Mouse (Mus musculus): Measurements from ENCODE around the gene Coq9. TPM values are rescaled to one million over a fixed set of nuclear protein-coding genes. Genes with fewer than 3 reads are reported as not detected.

Gene Coq9
- total RNA-seq, 2 experiments from 2014 or later: 58.7 to 62.1 TPM

DNA sequence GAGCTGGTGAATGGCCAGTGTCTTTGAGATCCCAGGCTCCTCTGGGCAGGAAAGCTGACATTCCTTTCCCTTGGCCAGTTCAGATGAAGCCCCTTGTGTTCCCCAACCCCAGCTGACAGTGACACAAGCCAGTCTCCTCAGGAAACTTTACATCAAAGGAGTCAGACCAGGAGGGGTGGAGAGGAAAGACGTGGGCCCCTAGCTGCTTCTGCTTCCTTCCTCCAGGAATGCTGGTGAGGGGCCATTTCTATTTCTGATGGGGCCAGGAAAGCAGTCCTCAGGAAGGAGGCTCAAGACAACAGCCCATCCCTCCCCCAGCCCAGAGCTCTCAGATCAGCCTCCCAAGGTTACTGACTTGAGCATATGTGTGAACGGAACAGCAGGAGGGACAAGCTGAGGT is 54.8 kb downstream of the Coq9 start:
- DNase-seq (ENCODE audit: extremely low spot score in 1 of 2, low spot score in 2 of 2): peak in 1 of 2 experiments; percentile 54
- intact Hi-C loops (cut with DNase I): no loop called here

DNA sequence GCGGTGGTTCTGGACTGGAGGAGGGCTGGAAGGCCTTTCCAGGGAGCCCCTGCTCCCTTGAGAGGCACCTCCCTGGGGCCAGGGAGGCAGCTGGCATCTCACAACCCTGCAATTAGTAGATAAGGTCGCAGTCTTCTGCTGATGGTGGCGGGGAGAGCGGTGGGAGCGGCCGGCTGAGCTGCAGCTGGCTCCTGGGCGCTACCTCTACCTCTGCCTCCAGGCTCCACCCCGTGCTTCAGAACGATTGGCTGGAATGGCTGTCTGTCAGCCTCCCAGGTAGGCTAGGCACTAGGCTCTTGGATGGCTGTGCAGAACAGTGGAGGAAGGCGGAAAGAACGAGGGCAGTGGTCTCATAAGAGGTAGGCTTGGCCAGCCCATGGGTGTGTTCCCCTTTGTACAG is 61.1 kb downstream of the Coq9 start:
- intact Hi-C loops (cut with DNase I): no loop called here
- peak in 1 of 2 experiments; percentile 20 for DNase-seq (ENCODE audit: extremely low spot score in 1 of 2, low spot score in 2 of 2)

DNA sequence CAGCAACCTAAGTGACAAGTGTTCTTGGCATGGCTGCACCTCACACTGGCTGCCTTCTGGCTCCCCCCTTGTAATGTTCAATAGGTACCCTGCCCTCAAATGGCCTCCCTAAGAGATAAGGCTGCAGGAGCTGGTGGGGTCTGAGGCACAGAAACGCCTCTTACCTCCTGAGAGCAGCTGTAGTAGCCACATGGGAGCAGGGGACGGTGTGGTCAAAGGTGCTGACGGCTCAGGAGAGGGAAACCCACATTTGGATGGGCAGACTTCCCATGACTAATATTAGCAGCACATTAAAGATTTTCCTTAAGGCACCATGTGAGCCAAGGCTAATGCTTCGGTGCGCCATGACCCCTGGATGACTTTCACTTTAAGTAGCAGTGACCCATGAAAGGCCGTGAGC is 62.5 kb downstream of the Coq9 start:
- peak in 1 of 2 experiments; percentile 6 for DNase-seq (ENCODE audit: extremely low spot score in 1 of 2, low spot score in 2 of 2)

DNA sequence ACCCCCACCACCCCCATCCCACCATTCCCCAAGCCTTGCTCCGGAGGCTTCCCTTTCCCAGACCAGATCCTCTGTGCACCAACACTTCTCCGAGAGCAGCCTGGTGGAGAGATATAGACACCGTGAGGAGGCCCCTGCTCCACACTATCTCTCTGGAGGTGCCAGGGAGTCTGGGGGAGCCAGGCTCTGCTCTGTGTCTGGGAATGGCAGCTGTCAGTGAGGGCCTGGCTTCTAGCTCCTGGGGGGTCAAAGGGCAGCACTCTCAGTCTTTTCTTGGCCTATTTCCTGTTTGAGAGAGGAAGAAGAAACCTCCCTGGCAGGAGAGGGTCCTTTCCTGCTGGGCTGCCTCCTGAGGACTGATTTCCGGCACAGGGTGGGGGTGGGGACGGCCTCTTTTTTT is 62.9 kb downstream of the Coq9 start:
- intact Hi-C loops (cut with DNase I): no loop called here
- DNase-seq (ENCODE audit: extremely low spot score in 1 of 2, low spot score in 2 of 2): peak in 1 of 2 experiments; percentile 54

More for the DNA sequence above, 62.5 kb downstream of the Coq9 start:
- intact Hi-C loops (cut with DNase I): no loop called here

DNA sequence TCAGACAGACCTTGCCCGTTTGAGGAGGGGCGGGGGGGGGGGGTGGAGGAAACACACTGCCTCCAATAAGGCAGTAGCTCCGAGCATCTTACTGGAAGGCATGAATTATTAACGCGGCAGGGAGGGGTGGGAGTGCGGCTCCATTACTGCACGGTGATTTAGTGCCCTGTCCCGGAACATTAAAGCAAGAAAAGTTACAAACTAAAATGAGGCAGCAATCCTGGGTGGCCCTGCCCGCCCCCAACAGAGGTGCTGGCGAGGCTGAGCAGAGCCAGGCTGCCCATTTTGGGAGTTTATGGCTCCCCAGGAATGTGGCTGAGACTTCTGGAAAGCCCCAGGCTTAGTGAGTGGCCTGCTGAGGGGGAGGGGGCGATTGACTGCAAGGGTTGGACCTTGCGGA is 65.6 kb downstream of the Coq9 start:
- intact Hi-C loops (cut with DNase I): no loop called here

More for the DNA sequence above, 65.6 kb downstream of the Coq9 start:
- DNase-seq (ENCODE audit: extremely low spot score in 1 of 2, low spot score in 2 of 2): peak in 1 of 2 experiments; percentile 18

Other genes with a start within 250 kb of the Coq9 start
- 10 to 100 TPM; 34.6 to 35.7 TPM for gene Rspry1, start 236.4 kb upstream of the Coq9 start, total RNA-seq (2021)
- gene Fam192a, start 236.3 kb upstream of the Coq9 start, total RNA-seq (2021): 10 to 100 TPM; 42.0 to 46.1 TPM
- 100 to 1,000 TPM; 149 to 156 TPM for gene Arl2bp, start 171.7 kb upstream of the Coq9 start, total RNA-seq (2021)
- gene Pllp, start 142.0 kb upstream of the Coq9 start, total RNA-seq (2021): 10 to 100 TPM; 19.5 to 25.3 TPM
- under 1 TPM; 0.15 to 0.26 TPM for gene Ccl22, start 92.7 kb upstream of the Coq9 start, total RNA-seq (2021)
- 100 to 1,000 TPM; 417 to 438 TPM for gene Cx3cl1, start 66.3 kb upstream of the Coq9 start, total RNA-seq (2021)
- 10 to 100 TPM; 10.8 to 12.3 TPM for gene Ccl17, start 27.9 kb upstream of the Coq9 start, total RNA-seq (2021)
- 10 to 100 TPM; 75.8 to 82.3 TPM for gene Ciapin1, start within 50 bp of the Coq9 start, total RNA-seq (2021)
- 10 to 100 TPM; 50.9 to 55.1 TPM for gene Polr2c, start 19.1 kb downstream of the Coq9 start, total RNA-seq (2021)
- gene Dok4, start 38.0 kb downstream of the Coq9 start, total RNA-seq (2021): 10 to 100 TPM; 74.9 to 79.5 TPM
- gene Ccdc102a, start 79.8 kb downstream of the Coq9 start, total RNA-seq (2021): 1 to 10 TPM; 2.6 to 3.3 TPM
- gene Adgrg5, start 85.4 kb downstream of the Coq9 start, total RNA-seq (2021): not detected
- 100 to 1,000 TPM; 122 to 128 TPM for gene Adgrg1, start 136.4 kb downstream of the Coq9 start, total RNA-seq (2021)
- gene Adgrg3, start 179.4 kb downstream of the Coq9 start, total RNA-seq (2021): under 1 TPM; 0.22 to 0.32 TPM
- 1 to 10 TPM in 1 of 2 experiments, under 1 TPM in 1; 0.86 to 1.6 TPM for gene Drc7, start 216.8 kb downstream of the Coq9 start, total RNA-seq (2021)
- gene Katnb1, start 242.9 kb downstream of the Coq9 start, total RNA-seq (2021): 10 to 100 TPM; 40.9 to 45.3 TPM